Mouse (Mus musculus) frontal cortex, adult (tissue): ENCODE results near the gene Klk1b27.
"Not testable (repeated sequence)": the region's sequence is repeated elsewhere in the genome, so short reads cannot be mapped to it uniquely, and the experiment has no call there.

Experiments used
- ATAC-seq: cut with Nextera tagmentation; 2 replicates; pipeline ENCODE4 v1.9.2; 2017; ENCODE audit warnings: mild to moderate bottlenecking, moderate library complexity, mixed read lengths; ENCODE audit not compliant: low TSS enrichment

Klk1b27 gene

GRCm38 (mm10) chr7:44051990-44052389 lies at the start of gene Klk1b27:
Gene Klk1b27, plus strand, starts transcription at chr7:44052290.
- not testable (repeated sequence) for ATAC-seq

DNA sequence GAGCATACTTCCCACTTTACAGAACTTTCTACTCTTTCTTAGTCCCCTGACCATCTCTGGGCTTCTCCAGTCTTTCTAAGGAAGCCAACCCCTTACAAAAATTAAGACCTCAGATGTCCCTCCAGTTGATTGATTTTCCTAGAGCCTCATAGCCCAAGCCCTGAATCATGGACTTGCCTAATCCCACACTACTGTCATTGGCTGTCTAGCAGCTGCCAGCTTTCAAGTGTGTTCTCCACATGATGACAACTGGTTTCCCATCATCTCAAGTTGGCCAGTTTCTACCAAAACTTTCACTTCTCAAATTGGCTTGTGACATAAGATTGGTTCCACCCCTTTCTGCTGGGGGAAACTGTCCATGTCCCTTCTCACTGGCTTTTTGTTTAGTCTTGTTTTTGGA lies 47.2 kb upstream of the Klk1b27 start:
- no peak for ATAC-seq

GRCm38 (mm10) chr7:44011868-44012267 lies 40.2 kb upstream of the Klk1b27 start, which contains the start of gene Klk1b26:
Gene Klk1b26, plus strand, starts transcription at chr7:44012168.
- ATAC-seq, result not testable (repeated sequence)

- peak; percentile 44 for ATAC-seq
Observed at GRCm38 (mm10) chr7:44014666-44015065, 37.4 kb upstream of the Klk1b27 start.

- peak; percentile 52 for ATAC-seq
Observed at GRCm38 (mm10) chr7:44015071-44015470, 37.0 kb upstream of the Klk1b27 start.

DNA sequence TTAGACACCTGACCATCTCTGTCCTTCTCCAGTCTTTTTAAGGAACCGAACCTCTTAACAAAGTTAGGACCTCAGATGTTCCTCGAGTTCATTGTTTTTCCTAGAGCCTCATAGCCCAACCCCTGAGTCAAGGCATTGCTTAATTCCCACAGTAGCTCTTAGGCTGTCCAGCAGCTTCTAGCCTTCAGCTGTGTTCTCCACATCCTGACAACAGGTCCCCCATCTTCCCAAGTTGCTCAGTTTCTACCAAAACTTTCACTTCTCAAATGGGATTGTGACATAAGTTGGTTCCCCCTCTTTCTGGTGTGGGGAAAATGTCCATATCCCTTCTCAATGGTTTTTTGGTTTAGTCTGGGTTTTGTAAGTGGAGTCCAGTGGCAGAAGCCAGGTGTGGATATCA lies 20.0 kb downstream of the Klk1b27 start:
- ATAC-seq, result no peak

DNA sequence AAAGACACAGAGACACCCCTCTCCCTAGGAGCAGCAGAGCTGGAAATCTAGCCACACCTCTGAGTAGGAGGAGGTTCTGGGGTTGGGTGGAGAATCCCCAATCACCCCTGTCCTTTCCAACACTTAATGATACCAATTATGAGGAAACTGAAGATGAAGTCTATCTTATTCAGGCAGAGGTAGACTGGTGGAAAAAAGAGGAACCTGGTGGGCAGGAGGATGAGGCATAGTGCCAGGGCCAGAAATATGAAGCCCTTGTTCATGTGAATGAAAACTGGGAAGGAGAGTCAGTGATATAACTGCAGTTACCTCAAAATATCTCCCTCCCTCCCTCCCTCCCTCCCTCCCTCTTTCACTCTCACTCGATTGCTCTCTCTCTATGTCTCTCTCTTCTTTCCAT lies 25.6 kb downstream of the Klk1b27 start:
- ATAC-seq, result no peak

GRCm38 (mm10) chr7:44096111-44096510 lies 44.0 kb downstream of the Klk1b27 start:
- ATAC-seq, result no peak

GRCm38 (mm10) chr7:44102028-44102427 lies 49.9 kb downstream of the Klk1b27 start, which contains the start of gene Klk1b21:
Gene Klk1b21, plus strand, starts transcription at chr7:44102328.
- ATAC-seq, result not testable (repeated sequence)
